Mouse (Mus musculus): ENCODE data around the gene Syt17.

- no peak for TF ChIP-seq POLR2A (IDR thresholded peaks at IDR 0.05; ENCODE audit: control insufficient read depth, low read depth, low read length)
- no peak for TF ChIP-seq CTCF (IDR thresholded peaks at IDR 0.05; ENCODE audit: control insufficient read depth, insufficient read depth, insufficient replicate concordance, low read depth, low read length)
Measured at GRCm38 (mm10) chr7:118350840-118351239, 97.2 kb downstream of the Syt17 start.

Data from testis, adult 2 months (tissue).